Mouse (Mus musculus): ENCODE data around the gene Ttyh1.

Ttyh1 gene

DNA sequence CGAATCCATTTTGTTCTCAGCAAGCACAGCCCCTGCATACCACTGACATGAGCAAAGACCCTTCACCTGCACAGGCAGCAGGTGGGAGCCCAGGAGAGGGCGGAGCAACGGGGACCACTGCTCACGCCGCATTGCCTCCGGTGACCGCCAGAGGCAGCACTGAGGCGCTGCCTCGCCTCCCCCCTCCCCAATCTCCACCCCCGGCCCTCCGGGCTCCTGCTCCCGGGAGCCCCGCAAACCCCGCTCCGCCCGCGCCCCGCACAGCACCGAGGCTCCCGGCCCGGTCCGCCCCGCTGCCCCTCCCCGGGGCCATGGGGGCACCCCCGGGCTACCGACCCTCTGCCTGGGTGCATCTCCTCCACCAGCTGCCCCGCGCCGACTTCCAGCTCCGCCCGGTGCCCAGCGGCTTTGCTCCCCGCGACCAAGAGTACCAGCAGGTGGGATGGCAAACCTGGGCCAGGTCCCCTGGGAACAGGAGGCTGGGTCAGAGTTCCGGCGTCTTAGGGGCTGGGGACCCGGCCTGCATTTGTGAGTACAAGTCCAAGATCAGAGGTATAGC is at the start of gene Ttyh1:
Gene Ttyh1, plus strand, starts transcription at position 65 of the 559 bp plus-strand sequence.
- DNase-seq (ENCODE audit: low spot score) = no peak

GRCm38 (mm10) chr7:4071066-4071465 is 48.1 kb upstream of the Ttyh1 start:
- no peak for DNase-seq (ENCODE audit: low spot score)

DNA sequence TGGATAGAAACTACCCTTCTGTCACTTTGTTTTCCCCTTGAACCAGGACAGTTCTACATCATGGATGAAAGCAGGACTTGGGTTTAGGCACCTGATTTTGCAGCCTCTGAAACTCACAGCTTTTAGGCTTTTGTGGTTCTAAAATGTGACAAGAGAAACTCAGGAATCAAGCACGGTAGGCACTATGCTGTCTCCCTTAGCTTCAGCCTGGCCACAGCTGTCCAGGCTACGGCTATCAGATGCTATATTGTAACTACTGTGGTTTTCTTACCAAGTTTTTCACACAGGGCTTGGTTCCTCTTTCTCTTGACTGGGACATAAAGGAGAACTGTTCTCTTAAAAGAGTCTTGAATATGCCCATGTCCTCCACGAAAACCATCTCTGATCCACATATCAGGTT is 46.1 kb upstream of the Ttyh1 start:
- DNase-seq (ENCODE audit: low spot score) = no peak

- no peak for DNase-seq (ENCODE audit: low spot score)
Observed at GRCm38 (mm10) chr7:4079511-4079910, 39.7 kb upstream of the Ttyh1 start.

DNA sequence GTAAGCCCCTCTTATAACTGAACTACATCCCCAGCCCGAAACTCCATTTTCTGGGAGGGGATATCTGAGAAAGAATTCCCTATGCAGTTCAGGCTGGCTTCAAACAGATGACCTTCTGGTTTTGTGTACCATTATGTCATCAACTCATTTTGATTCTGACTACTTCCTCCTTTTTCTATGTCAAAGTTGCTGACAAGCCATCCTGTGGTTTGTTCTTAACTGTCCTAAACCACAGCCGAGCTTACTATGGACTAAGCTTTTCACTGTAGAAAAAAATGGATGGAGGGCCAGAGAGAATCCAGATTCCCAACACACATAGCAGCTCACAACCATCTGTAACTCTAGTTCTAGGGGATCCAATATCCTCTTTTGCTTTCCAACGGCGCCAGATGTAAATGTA is 38.7 kb upstream of the Ttyh1 start:
- DNase-seq (ENCODE audit: low spot score) = no peak

DNA sequence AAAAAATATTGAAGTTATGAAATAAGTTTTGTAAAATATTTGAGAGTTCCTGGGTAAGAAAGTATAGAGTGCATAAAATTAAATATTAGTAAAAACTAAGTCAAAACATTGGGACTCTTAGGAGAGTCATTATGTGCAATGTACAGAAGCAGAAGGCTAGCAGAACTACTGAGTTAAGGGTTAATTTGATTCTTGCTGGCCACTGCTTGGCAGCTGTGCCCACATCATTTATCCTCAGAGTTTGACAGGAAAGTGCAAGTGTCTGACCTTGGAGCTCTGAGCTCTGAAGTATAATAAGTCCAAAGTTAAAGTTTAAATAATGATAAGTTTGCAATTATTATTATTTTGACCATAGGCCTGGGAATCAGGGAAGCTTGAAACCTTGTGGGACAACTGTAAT is 37.5 kb upstream of the Ttyh1 start:
- no peak for DNase-seq (ENCODE audit: low spot score)

DNA sequence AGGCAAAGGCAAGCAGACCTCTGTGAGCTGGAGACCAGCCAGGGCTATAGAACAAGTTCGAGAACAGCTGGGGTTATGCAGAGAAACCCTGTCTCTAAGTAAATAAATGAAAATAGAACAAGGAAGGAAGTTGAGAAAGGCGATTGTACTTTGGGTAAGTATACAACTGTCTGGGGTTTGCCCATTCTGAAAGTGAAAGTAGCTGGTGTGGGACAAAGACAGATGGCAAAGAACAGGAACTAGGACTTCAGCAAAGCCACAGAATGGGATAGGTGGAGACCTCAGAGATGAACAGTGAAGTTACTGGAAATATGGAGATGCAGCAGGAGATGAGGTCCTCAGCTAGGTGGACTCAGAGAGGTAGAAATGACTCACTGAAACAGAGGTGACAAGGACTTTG is 36.4 kb upstream of the Ttyh1 start:
- no peak for DNase-seq (ENCODE audit: low spot score)

- DNase-seq (ENCODE audit: low spot score) = no peak
Observed at GRCm38 (mm10) chr7:4084161-4084560, 35.0 kb upstream of the Ttyh1 start.

DNA sequence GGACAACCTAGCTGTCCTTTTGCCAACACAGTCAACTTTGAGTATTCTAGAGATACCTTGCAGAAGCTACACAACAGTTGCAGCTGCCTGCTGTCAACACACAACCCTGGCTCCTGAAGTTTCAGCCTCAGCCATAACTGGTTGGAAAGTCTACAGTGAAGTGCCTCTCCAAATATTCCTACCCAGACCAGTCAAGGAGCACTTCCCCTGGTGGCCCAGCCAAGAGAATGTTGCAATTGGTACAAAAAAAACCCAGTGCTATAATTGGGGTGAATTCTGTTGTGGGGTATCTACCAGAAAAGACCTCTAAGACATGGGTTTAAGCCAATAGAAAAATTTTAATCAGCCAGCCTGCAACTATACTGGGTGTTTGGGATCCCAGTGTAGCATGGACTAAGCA is 33.6 kb upstream of the Ttyh1 start:
- no peak for DNase-seq (ENCODE audit: low spot score)

DNA sequence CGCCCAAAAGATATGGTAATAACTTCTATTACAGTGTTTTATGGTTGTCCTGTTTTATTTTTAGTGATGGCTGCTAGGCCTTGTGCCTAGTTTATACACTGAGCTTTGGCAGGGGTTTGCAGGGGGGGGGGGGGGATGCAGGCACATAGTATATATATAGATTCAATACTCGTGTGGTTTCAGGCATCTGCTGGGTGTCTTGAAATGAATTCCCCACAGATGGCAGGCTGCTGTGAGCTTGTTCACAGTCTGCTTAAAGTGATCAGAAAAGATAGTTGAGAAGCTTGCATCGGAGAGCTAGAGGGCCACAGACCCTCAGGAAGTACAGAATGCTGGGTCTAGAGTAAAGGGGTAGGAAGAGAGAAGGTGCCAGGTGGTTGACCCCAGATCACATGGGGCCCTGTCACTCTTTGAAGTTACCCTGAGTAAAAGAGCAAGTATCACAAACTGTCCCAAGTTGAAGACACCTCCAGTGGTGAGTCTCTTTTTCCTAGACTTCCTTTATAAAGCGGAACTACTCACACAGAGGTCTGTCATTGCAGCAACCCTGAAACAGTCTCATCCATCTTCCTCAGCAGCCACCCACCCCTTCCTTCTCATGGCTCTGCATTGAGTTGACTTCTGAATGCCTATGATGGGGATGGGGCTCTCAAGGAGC is 31.8 kb upstream of the Ttyh1 start:
- DNase-seq (ENCODE audit: low spot score) = no peak

DNA sequence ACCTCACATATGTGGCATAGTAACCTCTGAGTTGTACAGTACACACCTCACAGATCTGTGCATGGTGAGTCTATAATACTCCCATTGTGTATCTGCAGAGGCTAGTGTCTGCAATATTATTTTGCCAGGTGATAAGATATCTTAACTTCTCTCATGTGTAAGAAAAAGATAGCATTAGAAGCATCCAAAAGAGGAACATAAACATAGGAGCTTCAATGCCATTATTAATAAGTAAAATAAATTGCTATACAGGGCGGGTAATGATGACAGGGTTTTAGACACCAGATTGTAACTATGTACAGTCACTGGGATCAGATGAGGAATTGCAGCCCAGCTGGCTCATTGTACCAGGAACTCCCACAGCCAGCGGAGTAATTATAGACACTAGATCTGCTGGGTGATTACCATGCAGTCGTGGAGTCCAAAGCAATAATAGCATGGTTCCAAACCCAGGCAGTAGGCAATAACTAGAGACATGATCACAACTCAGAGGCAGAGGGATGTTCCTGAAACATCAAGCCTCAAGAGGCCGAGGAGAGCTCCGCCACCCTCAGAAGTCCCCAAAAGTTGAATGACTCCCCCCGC is 31.2 kb upstream of the Ttyh1 start:
- no peak for DNase-seq (ENCODE audit: low spot score)

- DNase-seq (ENCODE audit: low spot score) = no peak
Observed at GRCm38 (mm10) chr7:4088679-4089078, 30.5 kb upstream of the Ttyh1 start.

- DNase-seq (ENCODE audit: low spot score) = no peak
Observed at GRCm38 (mm10) chr7:4091170-4091569, 28.0 kb upstream of the Ttyh1 start.

DNA sequence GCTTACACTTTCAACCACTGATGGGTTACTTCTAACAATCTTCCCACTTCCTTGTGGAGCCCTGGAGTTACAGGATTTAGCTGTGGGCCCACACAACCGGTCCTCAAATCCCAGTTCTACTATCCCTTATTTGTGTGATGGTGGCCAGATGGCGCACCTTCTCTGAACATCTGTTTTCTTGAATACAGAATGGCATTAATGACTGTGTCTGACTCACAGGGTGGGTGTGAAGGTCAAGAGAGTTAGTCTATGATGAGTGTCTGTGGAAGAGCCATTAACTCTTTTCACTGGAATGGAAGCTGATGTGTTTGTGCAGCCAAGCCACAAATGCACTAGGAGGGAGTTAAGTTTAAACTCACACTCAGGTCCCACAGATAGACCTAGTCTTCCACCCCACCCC is 20.9 kb upstream of the Ttyh1 start:
- DNase-seq (ENCODE audit: low spot score) = no peak

GRCm38 (mm10) chr7:4098832-4099231 is 20.4 kb upstream of the Ttyh1 start:
- no peak for DNase-seq (ENCODE audit: low spot score)

DNA sequence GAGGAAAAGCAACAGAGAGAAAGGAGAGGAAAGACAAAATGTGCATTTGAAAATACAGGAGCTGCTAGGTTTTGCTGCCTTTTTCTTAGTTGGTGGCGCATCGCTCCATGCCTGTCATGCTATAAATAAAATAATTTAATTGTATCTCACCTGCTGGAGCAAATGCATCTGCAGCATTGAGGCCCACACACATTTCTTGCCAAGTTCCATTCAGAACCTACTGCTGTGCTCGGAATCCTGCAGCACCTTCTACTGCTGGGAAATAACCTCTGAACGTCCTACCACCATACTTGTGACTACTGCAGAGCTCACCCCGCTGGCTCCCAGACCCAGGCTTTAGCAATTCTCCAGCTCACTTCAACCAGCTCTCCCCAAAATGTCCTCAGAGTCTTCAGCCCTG is 18.1 kb upstream of the Ttyh1 start:
- no peak for DNase-seq (ENCODE audit: low spot score)

DNA sequence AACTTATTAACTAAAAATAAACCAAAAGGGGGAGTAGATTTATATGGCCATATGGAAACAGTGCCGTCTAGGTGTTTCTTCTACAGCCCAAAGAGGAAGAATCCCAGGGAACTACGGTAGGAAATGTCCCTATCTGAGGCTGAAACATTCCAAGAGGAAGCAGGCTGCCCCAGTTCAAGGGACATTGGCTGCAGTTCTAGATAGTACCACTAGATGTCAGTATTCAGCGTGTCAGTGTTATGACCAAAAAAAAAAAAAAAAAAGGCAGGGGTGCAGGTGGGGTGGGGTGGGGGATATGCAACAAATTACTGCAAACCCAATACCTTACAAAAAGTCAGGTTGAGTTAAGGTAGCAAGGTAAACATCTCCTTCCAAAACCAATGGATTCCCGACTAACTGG is 15.8 kb upstream of the Ttyh1 start:
- DNase-seq (ENCODE audit: low spot score) = no peak

GRCm38 (mm10) chr7:4111766-4112165 is 7.4 kb upstream of the Ttyh1 start:
- DNase-seq (ENCODE audit: low spot score) = no peak

DNA sequence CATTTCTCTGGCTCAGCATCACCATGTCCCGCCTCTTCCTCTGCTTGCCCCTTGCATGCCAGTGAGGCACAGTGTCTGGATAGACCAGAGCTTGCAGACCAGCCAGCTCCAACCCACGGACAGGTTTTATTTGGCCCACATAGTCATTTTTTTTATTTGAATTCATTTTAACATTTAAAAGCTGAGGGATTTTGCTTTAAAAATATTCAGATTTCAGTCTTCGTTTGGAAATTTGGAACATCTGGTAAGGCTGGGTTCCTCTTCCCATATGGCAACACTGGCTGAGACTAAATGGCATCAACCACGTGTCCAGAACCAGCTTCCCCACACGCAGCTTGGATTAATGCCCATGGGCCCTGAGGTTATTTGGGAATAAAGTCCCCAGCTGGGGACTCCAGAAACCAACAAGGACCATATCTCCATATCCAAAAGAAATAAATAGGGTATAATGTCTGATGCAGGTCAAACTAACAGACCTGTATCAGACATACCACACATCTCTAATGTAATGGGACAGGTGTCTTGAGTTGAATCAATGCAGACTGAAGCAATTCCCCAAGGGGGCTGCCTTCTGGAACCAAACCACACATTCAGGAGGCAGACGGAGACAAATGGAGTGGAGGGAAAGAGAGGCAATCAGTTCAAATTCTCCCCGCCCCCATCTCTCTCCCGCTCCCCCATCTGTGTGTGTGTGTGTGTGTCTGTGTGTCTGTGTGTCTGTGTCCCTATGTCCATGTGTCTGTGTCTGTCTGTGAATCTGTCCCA is 2.0 kb upstream of the Ttyh1 start:
- DNase-seq (ENCODE audit: low spot score) = no peak

DNA sequence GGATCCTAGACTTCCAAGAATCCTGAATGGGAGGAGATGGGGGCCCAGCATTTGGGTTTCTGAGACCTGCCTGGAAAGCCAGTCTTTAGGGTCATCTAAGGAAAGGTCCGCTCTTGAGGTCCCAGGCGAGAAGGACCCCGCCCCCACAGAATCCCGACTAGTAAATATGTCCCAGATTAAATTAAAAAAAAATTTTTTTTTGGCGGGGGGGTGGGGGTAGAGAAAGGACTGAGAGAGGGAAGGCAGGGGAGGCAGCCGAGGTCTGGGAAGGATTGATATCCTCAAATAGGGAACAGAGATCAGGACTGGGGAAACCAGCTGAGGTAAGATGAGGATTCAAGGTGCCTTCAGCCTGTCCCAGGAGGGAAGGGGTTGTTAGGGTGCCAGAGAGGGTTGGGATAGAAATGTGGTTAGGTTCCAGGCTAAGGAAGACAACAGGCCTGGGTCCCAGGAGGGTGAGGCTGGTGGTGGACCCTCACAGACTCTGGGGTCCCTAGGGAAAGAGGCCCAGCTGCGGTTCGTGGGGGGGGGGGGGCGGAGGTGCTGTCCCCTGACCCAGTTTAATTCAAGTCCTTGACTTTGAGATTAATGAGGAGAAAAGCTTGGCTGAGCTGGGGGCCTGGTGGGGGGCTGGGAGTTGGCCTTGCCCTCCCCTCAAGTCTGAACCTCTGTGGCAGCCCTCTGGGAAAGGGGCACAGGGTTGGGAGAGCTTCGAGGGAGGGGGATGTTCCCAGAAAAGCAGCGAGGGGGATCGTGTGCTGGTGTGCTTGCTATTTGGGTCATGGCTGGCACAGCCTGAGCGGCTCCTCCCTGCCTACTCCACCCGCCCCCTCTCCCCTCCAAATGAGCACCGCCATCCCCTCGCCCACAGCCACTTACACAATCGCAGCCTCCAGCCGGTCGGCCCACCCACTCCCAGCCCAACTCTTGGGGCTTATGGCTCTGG is 1.0 kb downstream of the Ttyh1 start:
- DNase-seq (ENCODE audit: low spot score) = no peak

DNA sequence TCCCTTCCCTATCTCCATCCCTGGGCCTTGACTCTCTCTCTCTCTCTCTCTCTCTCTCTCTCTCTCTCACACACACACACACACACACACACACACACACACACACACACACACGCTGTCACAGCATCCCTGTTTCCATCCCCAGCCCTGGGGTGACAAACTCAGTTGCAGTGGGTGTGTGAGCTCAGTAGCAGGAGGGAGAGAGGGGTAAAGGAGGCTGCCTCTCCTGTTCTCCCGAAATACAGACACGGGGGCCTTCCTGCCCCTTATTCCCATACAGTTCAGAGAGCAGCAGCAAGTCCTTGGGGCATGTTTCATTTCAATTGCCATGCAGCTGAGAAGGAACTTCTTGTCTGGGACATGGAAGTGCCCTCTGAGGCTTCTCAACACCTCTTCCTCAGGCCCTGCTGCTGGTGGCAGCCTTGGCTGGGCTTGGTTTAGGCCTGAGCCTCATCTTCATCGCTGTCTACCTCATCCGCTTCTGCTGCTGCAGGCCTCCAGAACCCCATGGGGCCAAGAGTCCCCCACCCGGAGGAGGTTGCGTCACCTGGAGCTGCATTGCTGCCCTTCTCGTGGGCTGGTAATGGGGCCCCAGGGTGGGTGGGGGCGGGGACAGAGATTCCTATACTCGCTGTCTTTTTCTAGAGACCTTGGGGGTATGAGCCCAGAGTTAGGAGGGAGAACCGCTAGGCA is 3.0 kb downstream of the Ttyh1 start:
- no peak for DNase-seq (ENCODE audit: low spot score)
